Mouse (Mus musculus) B cell, adult 2 months (primary cell): ENCODE results near the gene Poldip2.

Experiments used
- DNase-seq, 2 experiments: peaks; one replicate each; pipeline ENCODE4 v3.0.0; 2022

The Poldip2 gene

GRCm38 (mm10) chr11:78512025-78512957 lies at the start of gene Poldip2, which contains the start of gene Tmem199:
Poldip2 (plus strand) TSS chr11:78512193.
Tmem199 (minus strand) TSS chr11:78512172.
- DNase-seq: peak; percentile 93

- no peak for DNase-seq
These were observed 49.3 kb upstream of the Poldip2 start for GRCm38 (mm10) chr11:78462669-78463068.

GRCm38 (mm10) chr11:78463286-78464036 lies 48.5 kb upstream of the Poldip2 start:
- DNase-seq: no peak

- no peak for DNase-seq
These were observed 46.9 kb upstream of the Poldip2 start for GRCm38 (mm10) chr11:78465116-78465515.

GRCm38 (mm10) chr11:78465568-78466180 lies 46.3 kb upstream of the Poldip2 start, which contains the start of gene Slc46a1:
Slc46a1 (plus strand) TSS chr11:78465697.
- peak; percentile 80 to 83 for DNase-seq

GRCm38 (mm10) chr11:78466242-78466912 lies 45.6 kb upstream of the Poldip2 start:
- DNase-seq: no peak

GRCm38 (mm10) chr11:78467515-78467914 lies 44.5 kb upstream of the Poldip2 start:
- no peak for DNase-seq

GRCm38 (mm10) chr11:78467932-78468331 lies 44.1 kb upstream of the Poldip2 start:
- no peak for DNase-seq

- DNase-seq: no peak
These were observed 40.5 kb upstream of the Poldip2 start for GRCm38 (mm10) chr11:78471326-78472103.

- DNase-seq: no peak
These were observed 36.7 kb upstream of the Poldip2 start for GRCm38 (mm10) chr11:78475289-78475688.

GRCm38 (mm10) chr11:78483639-78484038 lies 28.4 kb upstream of the Poldip2 start:
- no peak for DNase-seq

- peak; percentile 74 to 76 for DNase-seq
These were observed 23.8 kb upstream of the Poldip2 start for GRCm38 (mm10) chr11:78488168-78488567.

- no peak for DNase-seq
These were observed 21.2 kb upstream of the Poldip2 start for GRCm38 (mm10) chr11:78490781-78491241.

GRCm38 (mm10) chr11:78495904-78496303 lies 16.1 kb upstream of the Poldip2 start:
- DNase-seq: peak; percentile 33 to 40

GRCm38 (mm10) chr11:78497071-78497541 lies 14.9 kb upstream of the Poldip2 start:
- peak; percentile 34 to 41 for DNase-seq

- DNase-seq: peak; percentile 99 to 100
These were observed 14.2 kb upstream of the Poldip2 start, which contains the start of gene Sarm1 for GRCm38 (mm10) chr11:78497544-78498522. Sarm1 (minus strand) TSS chr11:78497754.

- no peak for DNase-seq
These were observed 13.0 kb upstream of the Poldip2 start, which contains the start of gene Vtn for GRCm38 (mm10) chr11:78499004-78499403. Vtn (plus strand) TSS chr11:78499091.

- DNase-seq: no peak
These were observed 12.4 kb upstream of the Poldip2 start for GRCm38 (mm10) chr11:78499543-78499942.

- no peak for DNase-seq
These were observed 11.3 kb upstream of the Poldip2 start for GRCm38 (mm10) chr11:78500623-78501202.
